Mouse (Mus musculus): ENCODE measurements around the gene Clrn3. TPM values are rescaled to one million over a fixed set of nuclear protein-coding genes. Genes with fewer than 3 reads are reported as not detected.

Clrn3 gene
- total RNA-seq, 2 experiments from 2014 or later = not detected

DNA sequence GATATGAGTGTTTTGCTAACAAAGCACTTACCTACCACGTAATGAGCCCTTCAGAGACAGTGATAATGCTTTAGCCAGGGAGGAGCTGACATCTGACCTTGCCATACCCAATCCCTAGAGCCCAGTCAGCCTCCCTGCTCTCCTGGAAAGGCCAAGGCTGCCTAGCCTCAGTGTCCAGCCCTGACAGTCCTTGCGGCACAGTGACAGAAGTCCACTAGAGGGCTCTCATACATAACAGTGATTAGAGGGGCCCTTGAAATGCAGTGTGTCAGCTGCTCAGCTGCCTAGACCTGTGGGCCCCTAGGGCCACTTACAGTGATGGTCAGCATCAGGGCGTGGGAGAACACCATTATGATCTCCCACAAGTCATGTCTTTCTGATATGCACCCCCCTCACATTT, 33.2 kb downstream of the Clrn3 start:
- DNase-seq = no peak
- intact Hi-C loops (cut with DNase I; ENCODE audit: low total_unique reads) = no loop called here

GRCm38 (mm10) chr7:135490500-135490886, 38.0 kb downstream of the Clrn3 start:
- no peak for DNase-seq
- intact Hi-C loops (cut with DNase I; ENCODE audit: low total_unique reads) = no loop called here

DNA sequence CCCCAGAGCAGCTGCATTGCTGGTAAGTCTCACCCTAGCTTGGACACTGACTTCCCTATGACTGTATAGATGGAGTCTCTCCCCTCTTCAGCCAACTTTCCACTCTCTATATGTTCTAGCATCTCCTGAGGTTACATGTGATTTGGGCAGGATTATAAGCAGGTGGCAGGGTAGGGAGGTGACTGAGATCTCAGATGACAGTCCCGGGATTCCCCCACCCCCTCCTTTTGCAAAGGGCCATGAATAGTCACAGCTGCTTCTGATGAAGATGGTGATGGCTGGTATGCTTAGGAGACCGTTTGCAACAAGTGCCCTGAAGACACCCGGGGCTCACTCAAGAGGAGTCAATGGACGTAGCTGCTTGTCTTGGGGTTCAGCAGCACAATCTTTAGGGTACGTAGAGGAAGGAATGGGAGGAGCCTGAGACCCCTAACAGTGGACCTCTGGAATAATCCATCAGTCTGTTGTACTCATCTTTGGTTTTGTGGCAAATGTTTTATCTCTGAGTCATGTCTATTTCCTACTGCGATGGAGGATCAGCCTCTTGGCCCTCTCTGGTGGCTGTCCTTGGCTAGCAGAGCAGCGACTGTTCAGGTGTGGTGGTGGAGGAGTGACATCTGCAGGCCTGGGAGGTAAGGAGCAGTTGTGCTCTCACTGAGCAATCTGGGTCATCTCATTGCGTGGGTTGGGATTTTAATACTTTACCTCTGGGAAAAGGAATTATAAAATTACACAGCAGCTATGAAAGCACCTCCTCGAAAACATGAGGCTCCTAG, 38.5 kb downstream of the Clrn3 start:
- intact Hi-C loops (cut with DNase I; ENCODE audit: low total_unique reads) = no loop called here
- DNase-seq = no peak

- intact Hi-C loops (cut with DNase I; ENCODE audit: low total_unique reads) = no loop called here
- no peak for DNase-seq
Measured at GRCm38 (mm10) chr7:135488214-135488810, 40.1 kb downstream of the Clrn3 start.

DNA sequence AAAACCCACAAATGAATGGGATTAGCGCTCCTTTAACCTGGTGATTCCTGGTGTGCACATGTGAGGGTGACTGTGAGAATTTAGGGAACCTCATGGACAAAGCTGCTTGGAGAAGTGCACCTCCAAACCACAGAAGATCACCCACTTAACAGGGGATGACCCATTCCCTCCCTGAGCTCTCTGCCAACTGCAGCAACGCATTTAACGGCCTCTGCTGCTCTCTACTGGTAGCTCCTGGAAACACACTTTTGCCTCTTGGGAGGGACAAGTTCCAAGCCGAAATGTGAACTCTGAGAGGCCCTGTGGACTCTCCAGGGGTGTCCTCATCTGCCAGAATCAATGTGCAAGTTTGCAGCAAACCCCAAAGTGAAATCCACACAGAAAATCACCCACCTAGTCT, 41.0 kb downstream of the Clrn3 start:
- intact Hi-C loops (cut with DNase I; ENCODE audit: low total_unique reads) = loop anchor here (2.0 kb wide), 1 partner anchor 79 kb away; no protein-coding TSS in a partner anchor
- peak; percentile 56 for DNase-seq

DNA sequence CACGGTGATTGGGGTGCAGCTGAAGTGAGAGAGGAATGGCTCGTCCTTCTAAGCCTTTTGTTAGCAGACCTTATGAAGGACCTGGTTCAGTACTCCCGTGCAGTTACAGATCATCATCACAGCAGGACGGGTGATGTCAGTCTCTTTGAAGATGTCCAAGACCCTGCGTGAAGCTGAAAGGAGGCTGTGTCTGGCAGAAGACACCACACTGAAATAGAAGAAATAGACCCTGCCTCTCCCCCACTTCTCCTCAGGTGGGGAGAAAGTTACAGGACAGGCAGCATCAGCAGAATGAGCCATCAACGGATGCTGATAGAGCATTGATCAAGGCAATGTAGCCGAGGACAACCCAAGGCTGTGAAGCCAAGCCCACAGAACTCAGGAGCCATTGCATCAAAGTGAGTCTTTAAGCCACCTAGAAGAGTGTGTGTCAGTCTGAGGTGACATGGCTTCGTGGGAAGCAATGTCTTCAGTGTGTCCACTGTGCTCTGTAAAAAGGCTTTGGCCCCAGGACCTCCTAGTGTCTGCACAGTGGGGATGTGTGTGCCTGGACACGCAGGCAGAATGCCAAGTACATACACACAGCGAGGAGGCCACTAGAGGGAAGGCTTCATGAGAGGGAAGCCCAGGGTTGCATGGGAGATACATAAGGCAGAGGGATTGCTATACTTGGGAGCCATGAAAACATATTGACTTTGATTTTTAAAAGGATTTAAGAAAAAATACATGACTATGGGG, 41.6 kb downstream of the Clrn3 start:
- intact Hi-C loops (cut with DNase I; ENCODE audit: low total_unique reads) = loop anchor here (2.0 kb wide), 1 partner anchor 78 kb away; no protein-coding TSS in a partner anchor
- no peak for DNase-seq

GRCm38 (mm10) chr7:135485796-135486410, 42.6 kb downstream of the Clrn3 start:
- intact Hi-C loops (cut with DNase I; ENCODE audit: low total_unique reads) = loop anchor here (2.0 kb wide), 1 partner anchor 77 kb away; no protein-coding TSS in a partner anchor
- DNase-seq = peak; percentile 36

- intact Hi-C loops (cut with DNase I; ENCODE audit: low total_unique reads) = no loop called here
- DNase-seq = no peak
Measured at GRCm38 (mm10) chr7:135485116-135485795, 43.2 kb downstream of the Clrn3 start.

- intact Hi-C loops (cut with DNase I; ENCODE audit: low total_unique reads) = no loop called here
- DNase-seq = no peak
Measured at GRCm38 (mm10) chr7:135484341-135484740, 44.1 kb downstream of the Clrn3 start.

DNA sequence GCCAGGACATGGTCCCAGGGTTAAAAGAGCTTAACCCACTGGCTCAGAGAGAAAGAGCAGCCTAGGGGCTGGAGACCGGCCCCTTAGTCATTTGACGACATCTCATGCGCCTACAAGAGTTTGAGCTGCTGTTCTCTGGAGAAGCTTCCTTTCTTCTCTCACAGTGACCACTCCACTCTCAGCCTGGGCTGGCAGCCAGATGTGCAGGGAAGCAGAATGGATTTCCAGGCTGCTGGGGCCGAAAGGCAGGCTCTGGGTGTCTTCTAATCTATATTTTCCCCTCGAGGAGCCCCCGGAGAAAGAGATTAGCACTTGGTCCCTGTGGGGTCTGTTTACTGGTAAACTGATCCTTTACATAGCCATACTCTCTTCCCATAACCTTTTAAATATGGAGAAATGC, 44.7 kb downstream of the Clrn3 start:
- intact Hi-C loops (cut with DNase I; ENCODE audit: low total_unique reads) = no loop called here
- DNase-seq = no peak

DNA sequence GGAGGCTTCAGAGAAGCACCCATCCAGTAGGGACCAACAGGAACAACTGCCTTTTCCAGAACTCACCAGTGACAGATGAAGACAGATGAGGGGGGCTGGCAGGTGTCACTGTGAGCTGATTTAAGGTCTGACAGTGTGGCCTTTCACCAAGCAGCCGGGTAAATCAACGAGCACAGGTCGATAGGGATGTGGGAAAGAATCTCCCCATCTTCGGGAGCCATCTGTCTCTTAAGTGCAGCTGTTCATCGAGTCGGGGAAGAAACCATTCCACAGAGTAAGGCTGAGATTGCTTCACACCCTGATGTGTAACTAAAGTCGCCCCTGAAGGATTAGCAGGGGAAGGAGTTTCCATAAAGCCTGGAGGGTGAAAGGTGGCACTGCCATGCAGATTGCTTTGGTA, 47.3 kb downstream of the Clrn3 start:
- intact Hi-C loops (cut with DNase I; ENCODE audit: low total_unique reads) = no loop called here
- DNase-seq = no peak

DNA sequence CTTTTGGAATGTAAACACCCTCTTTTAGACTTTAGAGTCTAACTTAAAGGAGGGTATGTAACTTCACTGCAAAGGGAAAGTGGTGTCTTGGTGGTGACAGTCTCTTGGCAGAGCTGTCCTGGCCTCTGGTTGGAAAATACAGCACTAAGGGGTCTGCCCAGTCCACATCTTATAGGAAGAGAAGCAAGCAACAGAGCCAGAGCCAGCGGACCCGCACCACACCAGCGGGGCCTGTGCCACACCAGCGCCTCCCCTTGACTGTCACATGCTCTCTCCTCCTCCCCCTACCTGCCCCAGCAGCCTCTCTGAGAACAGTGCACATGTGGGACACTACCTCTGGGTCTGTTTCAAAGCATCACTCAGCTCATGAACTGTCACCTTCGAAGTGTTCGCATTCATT, 48.5 kb downstream of the Clrn3 start:
- intact Hi-C loops (cut with DNase I; ENCODE audit: low total_unique reads) = no loop called here

GRCm38 (mm10) chr7:135479322-135479880, 49.1 kb downstream of the Clrn3 start:
- intact Hi-C loops (cut with DNase I; ENCODE audit: low total_unique reads) = no loop called here
- DNase-seq = no peak

More for the DNA sequence above, 48.5 kb downstream of the Clrn3 start:
- no peak for DNase-seq

GRCm38 (mm10) chr7:135477256-135477655, 51.2 kb downstream of the Clrn3 start:
- intact Hi-C loops (cut with DNase I; ENCODE audit: low total_unique reads) = no loop called here
- DNase-seq = no peak

DNA sequence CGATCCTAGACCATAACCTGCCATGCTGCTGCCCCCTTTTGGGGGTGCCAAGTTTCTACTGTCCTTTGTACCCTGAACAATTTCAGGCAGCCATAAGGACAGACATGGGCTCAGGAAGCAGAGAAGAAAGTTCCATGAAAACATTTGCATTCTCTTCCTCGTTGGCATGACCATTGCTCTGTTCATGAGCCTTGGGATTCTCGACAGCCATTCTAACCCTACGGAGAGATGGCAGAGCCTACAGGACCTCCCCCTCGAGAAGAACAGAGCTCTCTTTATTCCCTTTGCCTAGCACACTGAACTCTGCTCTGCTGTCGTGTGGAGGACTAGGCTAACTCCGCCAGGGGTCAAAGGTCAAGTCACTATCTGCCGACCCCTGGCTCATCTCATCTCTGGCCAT, 52.5 kb downstream of the Clrn3 start:
- intact Hi-C loops (cut with DNase I; ENCODE audit: low total_unique reads) = no loop called here
- DNase-seq = no peak

GRCm38 (mm10) chr7:135470319-135470718, 58.1 kb downstream of the Clrn3 start:
- intact Hi-C loops (cut with DNase I; ENCODE audit: low total_unique reads) = no loop called here

GRCm38 (mm10) chr7:135468631-135469030, 59.8 kb downstream of the Clrn3 start:
- intact Hi-C loops (cut with DNase I; ENCODE audit: low total_unique reads) = no loop called here
- no peak for DNase-seq

More at GRCm38 (mm10) chr7:135470319-135470718, 58.1 kb downstream of the Clrn3 start:
- DNase-seq = no peak

DNA sequence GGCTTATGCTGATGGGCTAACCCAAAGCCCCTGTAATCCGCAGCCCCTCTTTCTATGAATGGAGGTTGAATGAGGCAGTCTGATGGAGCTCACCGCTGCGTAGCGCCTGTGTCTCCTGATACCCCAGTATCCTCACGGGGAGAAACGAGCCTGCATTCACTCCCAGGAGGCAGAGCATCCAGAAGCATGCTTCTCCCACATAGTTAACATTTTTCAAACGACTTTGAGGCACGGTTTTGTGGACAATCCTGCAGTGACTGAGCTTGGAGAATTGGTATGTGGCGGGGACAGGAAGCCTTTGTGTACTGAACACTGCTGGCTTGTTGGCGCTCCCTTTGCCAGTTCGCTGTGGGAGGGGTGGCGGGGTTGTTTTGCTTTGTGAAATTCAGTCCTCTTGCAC, 63.2 kb downstream of the Clrn3 start:
- no peak for DNase-seq
- intact Hi-C loops (cut with DNase I; ENCODE audit: low total_unique reads) = no loop called here

DNA sequence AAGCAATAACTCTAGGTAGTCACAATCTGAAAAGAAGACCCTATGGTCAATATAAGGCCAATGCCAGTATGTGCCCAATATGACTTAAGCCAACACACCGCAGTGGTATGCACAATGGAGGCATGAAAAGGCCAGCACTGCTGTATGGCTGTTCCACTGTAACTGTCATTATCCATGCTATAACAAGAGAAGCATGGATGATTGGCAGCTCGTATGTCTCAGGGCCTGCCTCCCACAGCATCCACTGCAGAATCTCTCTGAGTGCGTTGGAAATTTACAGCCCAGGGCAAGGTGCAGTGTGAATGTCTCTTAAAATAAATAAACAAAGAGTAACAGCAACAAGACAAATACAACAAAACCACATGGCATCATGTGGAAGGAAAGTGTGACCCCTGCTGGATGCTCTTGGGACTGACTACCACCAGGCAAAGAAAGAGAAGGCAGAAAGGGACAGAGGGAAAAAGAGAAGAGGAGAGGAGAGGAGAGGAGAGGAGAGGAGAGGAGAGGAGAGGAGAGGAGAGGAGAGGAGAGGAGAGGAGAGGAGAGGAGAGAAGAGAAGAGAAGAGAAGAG, 63.7 kb downstream of the Clrn3 start:
- DNase-seq = no peak
- intact Hi-C loops (cut with DNase I; ENCODE audit: low total_unique reads) = no loop called here
